ENCODE assay signal across 17 mouse cellular contexts in genomic region chr4:82600636-82601035, GRCm38 (mm10).
"Had no signal": no experiment of that assay in that cellular context is flagged by ENCODE, and none has a peak within 500 bp of the region (broad histone marks: within the 10 kb centered on the region; RNA-seq: fewer than 3 reads in every experiment).

No protein-coding gene starts in this region.

- H3K9me3 ChIP-seq: stomach, embryonic 15.5 days had no signal

- DNase-seq: liver, postnatal 0 days; lung, adult 2 months; lung, postnatal 14 days; lung, postnatal 36 days; midbrain, embryonic 14.5 days; right cerebral cortex, postnatal 14 days; thymus, adult 2 months; thymus, postnatal 25 days; thymus, postnatal 4 days had no signal

- H3K4me1 ChIP-seq: megakaryocyte, embryonic 14.5 days had no signal

- H3K4me3 ChIP-seq: lung, embryonic 15.5 days; megakaryocyte, embryonic 14.5 days; midbrain, embryonic 12.5 days; neural tube, embryonic 12.5 days; stomach, embryonic 15.5 days had no signal

- ATAC-seq: liver, postnatal 0 days; lung, postnatal 0 days had no signal

- H3K4me2 ChIP-seq: lung, embryonic 15.5 days; midbrain, embryonic 12.5 days; neural tube, embryonic 12.5 days; stomach, embryonic 15.5 days had no signal

- H3K9ac ChIP-seq: liver, postnatal 0 days; lung, embryonic 15.5 days; midbrain, embryonic 12.5 days; neural tube, embryonic 12.5 days; stomach, embryonic 15.5 days had no signal

- H3K27me3 ChIP-seq: lung, embryonic 15.5 days; megakaryocyte, embryonic 14.5 days; midbrain, embryonic 12.5 days; neural tube, embryonic 12.5 days; stomach, embryonic 15.5 days had no signal

- H3K27ac ChIP-seq: lung, embryonic 15.5 days; macrophage; midbrain, embryonic 12.5 days; neural tube, embryonic 12.5 days; stomach, embryonic 15.5 days; stomach, postnatal 0 days had no signal

- H3K36me3 ChIP-seq: lung, embryonic 15.5 days; midbrain, embryonic 12.5 days; neural tube, embryonic 12.5 days; stomach, embryonic 15.5 days had no signal
